Mouse (Mus musculus) ES-E14 (cell line): Measurements from ENCODE around the gene Cyb5r3.

ENCODE experiments used
- MAFK ChIP-seq: IDR thresholded peaks from 2 replicates; pipeline ENCODE4 v1.6.1; 2014; ENCODE audit warnings: mild to moderate bottlenecking, low read depth, low read length, inconsistent platforms; ENCODE audit not compliant: insufficient read depth
- ZNF384 ChIP-seq: IDR thresholded peaks from 2 replicates; pipeline ENCODE4 v1.6.1; 2012; ENCODE audit warnings: low read depth, low read length, inconsistent platforms

- TF ChIP-seq ZNF384 (no peak), MAFK (no peak)
Measured at GRCm38 (mm10) chr15:83167550-83168065, 4.8 kb downstream of the Cyb5r3 start.
